ENCODE assay signal across 1 mouse cellular context in the genomic region with DNA sequence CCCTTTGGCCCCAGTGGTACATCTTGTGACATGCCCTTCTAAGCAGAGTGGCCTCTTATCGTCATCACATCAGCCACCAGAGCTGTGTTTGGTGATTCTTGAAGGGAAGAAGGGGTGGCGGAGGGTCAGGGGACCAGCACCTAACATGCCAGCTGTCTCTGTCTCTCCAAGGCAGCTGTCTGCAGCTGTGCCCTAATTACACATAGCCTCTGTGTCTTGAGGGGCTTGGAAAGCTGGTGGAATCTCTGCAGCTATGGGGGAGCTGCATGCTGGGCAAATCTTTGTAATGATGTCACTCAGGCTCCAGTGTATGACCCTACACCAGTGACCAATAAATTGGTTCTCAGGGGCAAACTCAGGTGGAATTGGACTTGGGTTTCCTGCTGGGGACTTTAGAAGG.
TF ChIP-seq lines count a peak whose summit lies in the region.

No protein-coding gene starts in this region.

TF ChIP-seq in CH12.LX, 34 proteins besides CTCF, POLR2A, EP300 and RAD21:
- no peak for TF ChIP-seq IRF4 (IDR thresholded peaks at IDR 0.05; ENCODE audit: low read depth, low read length)
- no peak for TF ChIP-seq TBP (conservative IDR thresholded peaks at IDR 0.05; ENCODE audit: low read depth, low read length)
- TF ChIP-seq TCF12 (IDR thresholded peaks at IDR 0.05; ENCODE audit: low read depth, low read length): no peak
- TF ChIP-seq E2F4 (IDR thresholded peaks at IDR 0.05; ENCODE audit: insufficient replicate concordance, low read depth, low read length): no peak
- no peak for TF ChIP-seq MAFK (IDR thresholded peaks at IDR 0.05; ENCODE audit: insufficient replicate concordance, low read length)
- no peak for TF ChIP-seq USF2 (conservative IDR thresholded peaks at IDR 0.05; ENCODE audit: low read depth, low read length)
- TF ChIP-seq MYC (IDR thresholded peaks at IDR 0.05; ENCODE audit: low read depth, low read length): no peak
